Mouse (Mus musculus) thymus, adult 2 months (tissue): Measurements from ENCODE around the gene Trim50.

Experiments
- CTCF ChIP-seq: fragments of 200-500 bp; IDR thresholded peaks from 2 replicates; pipeline ENCODE4 v1.5.1; 2012; ENCODE audit warnings: mild to moderate bottlenecking, control low read depth, low read length, moderate library complexity, borderline replicate concordance; ENCODE audit not compliant: control insufficient read depth, poor library complexity, insufficient read depth; ENCODE audit errors: extremely low read depth
- POLR2A ChIP-seq: fragments of 200-500 bp; IDR thresholded peaks from 2 replicates; pipeline ENCODE4 v1.6.1; 2012; ENCODE audit warnings: mild to moderate bottlenecking, low read length, control low read depth, moderate library complexity; ENCODE audit not compliant: control insufficient read depth, poor library complexity, insufficient read depth; ENCODE audit errors: extremely low read depth

- TF ChIP-seq CTCF (no peak), POLR2A (no peak)
Measured at GRCm38 (mm10) chr5:135399382-135399781, 46.3 kb downstream of the Trim50 start.
